Mouse (Mus musculus) stomach, embryonic 14.5 days (tissue): ENCODE results near the gene Plscr3. TPM values are rescaled to one million over a fixed set of nuclear protein-coding genes. Genes with fewer than 3 reads are reported as not detected.
A peak's percentile ranks its signal among the peaks of the same experiment; 100 is the strongest.

Source experiments
- ATAC-seq: fragments of 200-750 bp; cut with Nextera tagmentation; 2 replicates; pipeline ENCODE4 v1.8.0; 2017; ENCODE audit warnings: low read depth, moderate TSS enrichment; ENCODE audit not compliant: insufficient number of reproducible peaks, insufficient read depth, low FRiP score
- H3K27ac ChIP-seq: fragments of 300-500 bp; sonication (generic); 2 replicates; pipeline ENCODE4 v1.5.1; 2014; ENCODE audit warnings: mild to moderate bottlenecking, low read length, moderate library complexity, mixed read lengths
- H3K27me3 ChIP-seq: fragments of 300-500 bp; sonication (generic); 2 replicates; pipeline ENCODE4 v1.6.1; 2014; ENCODE audit warnings: low read length, control low read depth, mixed read lengths; ENCODE audit not compliant: control insufficient read depth, insufficient read depth
- H3K36me3 ChIP-seq: fragments of 300-500 bp; sonication (generic); 2 replicates; pipeline ENCODE4 v1.6.1; 2014; ENCODE audit warnings: mild to moderate bottlenecking, control low read depth, low read length, moderate library complexity, mixed read lengths; ENCODE audit not compliant: control insufficient read depth, insufficient read depth
- H3K4me1 ChIP-seq: fragments of 300-500 bp; sonication (generic); 2 replicates; pipeline ENCODE4 v1.6.1; 2014; ENCODE audit warnings: low read length, control low read depth, mixed read lengths; ENCODE audit not compliant: control insufficient read depth, insufficient read depth
- H3K4me2 ChIP-seq: fragments of 300-500 bp; sonication (generic); replicated peaks from 2 replicates; pipeline ENCODE4 v1.6.1; 2014; ENCODE audit warnings: low read depth, low read length, control low read depth
- H3K4me3 ChIP-seq: fragments of 300-500 bp; sonication (generic); 2 replicates; pipeline ENCODE4 v1.5.1; 2014; ENCODE audit warnings: low read depth, low read length, control low read depth
- H3K9ac ChIP-seq: fragments of 300-500 bp; sonication (generic); replicated peaks from 2 replicates; pipeline ENCODE4 v1.6.1; 2014; ENCODE audit warnings: low read depth, mild to moderate bottlenecking, control low read depth, low read length, moderate library complexity, mixed read lengths
- H3K9me3 ChIP-seq: fragments of 300-500 bp; sonication (generic); 2 replicates; pipeline ENCODE4 v1.6.1; 2016; ENCODE audit warnings: low read depth, low read length, control low read depth; ENCODE audit not compliant: control insufficient read depth
- WGBS: fragments of 180-500 bp; shearing (Covaris S2); extraction: QIAGEN DNeasy Blood & Tissue Kit; methylation state at CpG from one replicate; pipeline ENCODE4 v1.1.7; 2014; 5-methylcytosine and 5-hydroxymethylcytosine counted together
- polyA plus RNA-seq: library from polyadenylated mRNA; unstranded; fragments of >200 nt; fragmentation: Nextera tagmentation; extraction: Ambion mirVana; gene quantifications from 2 replicates; pipeline ENCODE4 v1.2.1, GENCODE M21; 2014

The Plscr3 gene
- polyA plus RNA-seq, 1 experiment from 2014 or later = 102 TPM

GRCm38 (mm10) chr11:69883527-69884151, 37.5 kb downstream of the Plscr3 start:
- Histone ChIP-seq H3K4me1 (peaks cover 16% of the 10 kb centered on the region), H3K27ac (no peak overlapping the region), H3K27me3 (no peaks in the 10 kb centered on the region), H3K4me2 (no peak overlapping the region), H3K9ac (no peak overlapping the region), H3K9me3 (no peaks in the 10 kb centered on the region), H3K4me3 (no peak overlapping the region), H3K36me3 (no peaks in the 10 kb centered on the region)
- WGBS = 79% methylated on average over 8 of the region's 8 CpGs
- ATAC-seq = no peak

- 74% methylated on average over 9 of the region's 9 CpGs for WGBS
- Histone ChIP-seq H3K9ac (no peak overlapping the region), H3K27ac (no peak overlapping the region), H3K27me3 (no peaks in the 10 kb centered on the region), H3K4me1 (peaks cover 12% of the 10 kb centered on the region), H3K4me2 (no peak overlapping the region), H3K4me3 (no peak overlapping the region), H3K9me3 (no peaks in the 10 kb centered on the region), H3K36me3 (no peaks in the 10 kb centered on the region)
- ATAC-seq = no peak
Observed at GRCm38 (mm10) chr11:69884240-69884639, 38.1 kb downstream of the Plscr3 start.

GRCm38 (mm10) chr11:69884663-69885062, 38.5 kb downstream of the Plscr3 start:
- no peak for ATAC-seq
- Histone ChIP-seq H3K9me3 (no peaks in the 10 kb centered on the region), H3K27me3 (no peaks in the 10 kb centered on the region), H3K4me2 (no peak overlapping the region), H3K4me1 (peaks cover 8% of the 10 kb centered on the region), H3K36me3 (no peaks in the 10 kb centered on the region), H3K4me3 (no peak overlapping the region), H3K27ac (no peak overlapping the region), H3K9ac (no peak overlapping the region)
- WGBS = 80% methylated on average over 8 of the region's 8 CpGs

- WGBS = 60% methylated on average over 8 of the region's 8 CpGs
- H3K4me1 ChIP-seq = no peaks in the 10 kb centered on the region
- no peak for ATAC-seq
- H3K27ac ChIP-seq = no peak overlapping the region
- H3K36me3 ChIP-seq = no peaks in the 10 kb centered on the region
- H3K4me2 ChIP-seq = no peak overlapping the region
- H3K4me3 ChIP-seq = no peak overlapping the region
- H3K9me3 ChIP-seq = no peaks in the 10 kb centered on the region
- no peaks in the 10 kb centered on the region for H3K27me3 ChIP-seq
- no peak overlapping the region for H3K9ac ChIP-seq
Observed at GRCm38 (mm10) chr11:69886907-69887635, 40.9 kb downstream of the Plscr3 start.

DNA sequence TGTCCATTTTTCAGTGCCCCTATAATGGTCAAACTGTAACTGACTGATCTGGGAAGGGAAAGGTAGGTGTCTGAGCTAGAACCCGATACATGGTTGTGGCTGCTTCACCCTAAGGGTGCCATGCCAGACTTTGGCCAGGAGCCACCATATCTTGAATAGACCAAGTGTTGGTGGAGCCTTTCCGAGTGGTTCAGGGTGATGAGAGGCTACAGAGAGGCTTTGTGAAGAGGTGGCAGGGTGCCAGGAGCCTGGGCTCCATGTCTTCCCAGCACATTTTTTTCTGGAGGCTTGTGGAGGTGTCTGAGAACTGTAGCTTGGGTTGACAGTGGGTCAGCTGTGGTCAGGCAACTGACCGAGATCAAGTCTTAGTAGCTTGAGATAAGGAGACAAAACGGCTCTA, 45.3 kb downstream of the Plscr3 start:
- Histone ChIP-seq H3K9ac (no peak overlapping the region), H3K4me1 (no peaks in the 10 kb centered on the region), H3K27me3 (no peaks in the 10 kb centered on the region), H3K27ac (no peak overlapping the region), H3K36me3 (no peaks in the 10 kb centered on the region), H3K4me2 (no peak overlapping the region), H3K4me3 (no peak overlapping the region), H3K9me3 (no peaks in the 10 kb centered on the region)
- 72% methylated on average over 4 of the region's 4 CpGs for WGBS
- ATAC-seq = no peak; the same call in 1 of the 2 replicates

DNA sequence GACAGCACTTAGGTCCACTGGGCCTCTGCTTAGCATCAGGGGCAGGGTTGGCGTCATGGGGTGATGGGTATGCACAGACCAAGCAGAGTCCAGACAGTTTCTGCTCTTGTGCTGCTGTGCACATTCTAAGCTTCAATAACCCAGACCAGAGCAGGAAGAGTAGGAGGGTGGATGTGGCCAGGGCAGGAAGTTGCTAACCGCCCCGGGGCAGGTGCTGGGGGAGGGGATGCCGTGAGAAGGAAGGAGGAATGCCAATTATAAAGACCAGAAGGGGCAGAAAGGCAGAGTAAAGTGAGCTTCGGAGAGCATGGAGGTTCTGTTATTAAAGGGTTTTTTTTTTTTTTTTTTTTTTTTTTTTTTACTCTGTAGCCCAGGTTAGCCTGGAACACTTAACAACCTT, 48.5 kb downstream of the Plscr3 start:
- Histone ChIP-seq H3K9ac (no peak overlapping the region), H3K4me3 (no peak overlapping the region), H3K4me1 (no peaks in the 10 kb centered on the region; the same call in 1 of the 2 replicates), H3K27ac (no peak overlapping the region), H3K27me3 (no peaks in the 10 kb centered on the region), H3K36me3 (no peaks in the 10 kb centered on the region), H3K4me2 (no peak overlapping the region), H3K9me3 (no peaks in the 10 kb centered on the region)
- no peak for ATAC-seq
- WGBS = 77% methylated on average over 5 of the region's 5 CpGs

GRCm38 (mm10) chr11:69895291-69895690, 49.1 kb downstream of the Plscr3 start, which contains the start of gene Acap1:
Gene Acap1 (minus strand): TSS chr11:69895539.
- Histone ChIP-seq H3K4me2 (no peak within 1 kb of the TSS), H3K4me1 (peaks cover 3% of the 10 kb centered on the region; the same call in 1 of the 2 replicates), H3K4me3 (no peak within 1 kb of the TSS), H3K9ac (no peak within 1 kb of the TSS), H3K27me3 (no peaks in the 10 kb centered on the region), H3K27ac (no peak within 1 kb of the TSS), H3K9me3 (no peaks in the 10 kb centered on the region), H3K36me3 (no peaks in the 10 kb centered on the region)
- 74% methylated on average over 4 of the region's 4 CpGs for WGBS
- no peak for ATAC-seq

- 23% methylated on average over 4 of the region's 4 CpGs for WGBS
- no peak for ATAC-seq
- peaks cover 12% of the 10 kb centered on the region for H3K4me1 ChIP-seq
- H3K9ac ChIP-seq = peak overlapping the region; percentile 93
- peak overlapping the region; percentile 79 for H3K4me3 ChIP-seq
- H3K27me3 ChIP-seq = no peaks in the 10 kb centered on the region
- H3K9me3 ChIP-seq = no peaks in the 10 kb centered on the region
- peak overlapping the region; percentile 97 for H3K4me2 ChIP-seq
- H3K36me3 ChIP-seq = peaks cover 11% of the 10 kb centered on the region
- no peak overlapping the region; the same call in 1 of the 2 replicates for H3K27ac ChIP-seq
Observed at GRCm38 (mm10) chr11:69899870-69900269, 53.7 kb downstream of the Plscr3 start.
